Mouse (Mus musculus) ES-E14 (cell line): ENCODE data around the gene Tax1bp1.

ENCODE experiments used
- CHD2 ChIP-seq: IDR thresholded peaks from 2 replicates; pipeline ENCODE4 v1.6.1; 2014; ENCODE audit warnings: mild to moderate bottlenecking, low read depth, low read length, inconsistent platforms
- HCFC1 ChIP-seq: IDR thresholded peaks from 2 replicates; pipeline ENCODE4 v1.6.1; 2012; ENCODE audit warnings: low read length, inconsistent platforms, borderline replicate concordance; ENCODE audit not compliant: insufficient read depth
- MAFK ChIP-seq: IDR thresholded peaks from 2 replicates; pipeline ENCODE4 v1.6.1; 2014; ENCODE audit warnings: mild to moderate bottlenecking, low read depth, low read length, inconsistent platforms; ENCODE audit not compliant: insufficient read depth

- no peak for TF ChIP-seq HCFC1
- TF ChIP-seq CHD2 = no peak
- no peak for TF ChIP-seq MAFK
Observed at GRCm38 (mm10) chr6:52699899-52700298, 13.6 kb upstream of the Tax1bp1 start.
